Mouse (Mus musculus) inflammation-experienced regulatory T-cells, adult 6 months (primary cell): Measurements from ENCODE around the gene Kcna5. TPM values are rescaled to one million over a fixed set of nuclear protein-coding genes. Genes with fewer than 3 reads are reported as not detected.

Experiments
- ATAC-seq: one replicate; pipeline ENCODE4 v1.8.0; 2017
- polyA plus RNA-seq, 3 experiments: library from polyadenylated mRNA; unstranded; fragments of 100-300 nt; shearing (Covaris generic); gene quantifications; one replicate each; pipeline ENCODE4 v1.2.1; 2017

The Kcna5 gene
- polyA plus RNA-seq, 3 experiments from 2014 or later, result not detected

DNA sequence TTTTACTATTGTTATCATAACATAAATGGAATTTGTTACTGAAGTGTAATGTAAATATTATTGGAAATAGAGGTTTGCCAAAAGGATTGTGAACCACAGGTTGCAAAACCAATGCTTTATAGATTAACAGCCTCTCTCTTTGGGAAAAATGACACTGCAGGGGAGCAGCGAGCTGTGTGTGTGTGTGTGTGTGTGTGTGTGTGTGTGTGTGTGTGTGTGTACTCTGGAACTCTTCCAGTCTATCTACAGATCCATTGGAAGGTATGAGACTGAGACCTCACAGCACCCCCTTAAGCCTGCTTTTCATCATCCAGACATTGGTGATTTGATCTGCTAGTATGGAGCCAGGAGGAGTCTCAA, 679 bp upstream of the Kcna5 start:
- ATAC-seq, result no peak

- no peak for ATAC-seq
Measured at GRCm38 (mm10) chr6:126534531-126535207, 543 bp downstream of the Kcna5 start.

- ATAC-seq, result no peak
Measured at GRCm38 (mm10) chr6:126531306-126531705, 3.9 kb downstream of the Kcna5 start.

DNA sequence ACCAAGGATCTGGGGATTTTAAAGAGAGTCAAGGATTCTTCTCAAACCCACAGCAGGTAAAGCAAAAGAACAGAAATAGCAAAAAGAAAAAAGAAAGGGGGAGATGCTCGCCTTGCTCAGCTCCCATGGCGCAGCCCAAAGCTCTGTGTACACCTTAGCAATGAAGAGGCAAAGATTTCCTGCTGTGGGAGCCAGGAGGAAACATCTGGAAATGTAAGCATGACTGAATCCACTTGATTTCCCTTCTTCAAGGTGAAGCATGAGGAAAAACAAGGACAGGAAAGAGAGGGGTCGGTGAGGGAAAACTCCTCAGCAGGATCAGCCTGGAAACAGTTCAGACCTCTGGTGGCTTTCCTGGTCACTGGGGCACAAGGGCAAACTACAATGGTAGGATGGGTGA, 5.2 kb downstream of the Kcna5 start:
- ATAC-seq, result no peak

- ATAC-seq, result no peak
Measured at GRCm38 (mm10) chr6:126514720-126515119, 20.5 kb downstream of the Kcna5 start.

DNA sequence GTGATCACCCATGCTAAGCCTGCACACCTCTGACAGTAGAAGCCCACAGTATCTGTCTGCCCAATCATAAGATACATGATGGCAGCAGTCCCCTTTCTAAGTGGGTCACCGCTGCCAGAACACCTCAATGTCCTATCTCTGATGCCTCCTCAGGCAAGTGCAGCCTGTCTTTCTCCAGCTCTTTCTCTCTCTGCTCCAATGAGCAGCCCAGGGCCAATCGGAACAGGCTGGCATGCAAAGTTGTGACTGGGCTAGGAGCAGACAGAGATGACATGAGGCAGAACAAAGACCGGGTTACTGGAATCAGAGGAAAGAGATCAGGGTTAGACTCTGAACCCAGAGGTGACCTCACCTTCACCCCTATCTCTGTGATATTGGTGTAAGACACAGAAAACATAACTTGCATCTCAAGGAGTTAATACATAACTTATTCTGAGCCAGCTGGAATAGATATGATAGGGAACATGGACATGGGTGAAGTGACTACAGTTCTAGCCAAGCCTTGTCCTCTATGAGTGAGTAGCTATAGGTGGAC, 21.4 kb downstream of the Kcna5 start:
- ATAC-seq, result no peak

- ATAC-seq, result no peak
Measured at GRCm38 (mm10) chr6:126513154-126513553, 22.1 kb downstream of the Kcna5 start.

GRCm38 (mm10) chr6:126508671-126509070, 26.5 kb downstream of the Kcna5 start:
- no peak for ATAC-seq

DNA sequence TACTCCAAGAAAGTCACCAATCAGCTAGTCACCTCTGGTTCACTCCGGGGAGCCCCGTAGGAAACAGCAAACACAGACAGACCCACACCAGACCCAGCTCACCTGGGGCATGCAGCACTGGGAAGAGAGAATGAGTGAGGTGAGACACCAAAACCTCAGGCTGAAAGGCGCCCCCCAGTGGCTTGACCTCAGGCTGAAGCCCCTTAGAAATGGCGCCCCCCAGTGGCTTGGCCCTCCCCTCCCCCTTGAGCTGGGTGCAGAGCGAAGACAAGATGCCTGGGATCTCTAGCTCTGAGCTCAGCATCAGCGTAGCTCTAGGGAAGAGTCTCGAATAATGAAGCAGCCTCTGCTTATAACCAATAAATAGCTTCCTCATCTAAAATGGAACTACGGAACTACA, 31.3 kb downstream of the Kcna5 start:
- ATAC-seq, result no peak

- ATAC-seq, result no peak
Measured at GRCm38 (mm10) chr6:126502691-126503301, 32.4 kb downstream of the Kcna5 start.

DNA sequence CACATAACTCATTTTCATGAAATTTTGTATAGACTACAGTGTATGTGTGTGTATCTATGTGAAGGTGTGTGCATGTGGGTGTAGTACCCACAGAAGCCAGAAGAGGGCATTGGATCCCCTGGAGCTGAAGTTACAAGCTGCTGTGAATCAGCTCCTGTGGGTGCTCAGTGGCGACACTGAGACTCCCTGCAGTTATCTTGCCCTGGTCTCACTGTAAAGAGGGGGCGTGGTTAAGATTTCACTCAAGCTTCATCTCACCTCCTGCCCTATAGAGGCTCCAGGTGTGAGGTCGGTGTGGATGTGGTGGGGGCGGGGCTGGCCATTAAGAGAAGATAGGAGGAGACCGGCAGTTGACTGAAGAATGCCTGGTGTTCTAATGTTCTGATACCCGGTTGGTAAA, 34.2 kb downstream of the Kcna5 start:
- no peak for ATAC-seq

GRCm38 (mm10) chr6:126500088-126500487, 35.1 kb downstream of the Kcna5 start:
- no peak for ATAC-seq

DNA sequence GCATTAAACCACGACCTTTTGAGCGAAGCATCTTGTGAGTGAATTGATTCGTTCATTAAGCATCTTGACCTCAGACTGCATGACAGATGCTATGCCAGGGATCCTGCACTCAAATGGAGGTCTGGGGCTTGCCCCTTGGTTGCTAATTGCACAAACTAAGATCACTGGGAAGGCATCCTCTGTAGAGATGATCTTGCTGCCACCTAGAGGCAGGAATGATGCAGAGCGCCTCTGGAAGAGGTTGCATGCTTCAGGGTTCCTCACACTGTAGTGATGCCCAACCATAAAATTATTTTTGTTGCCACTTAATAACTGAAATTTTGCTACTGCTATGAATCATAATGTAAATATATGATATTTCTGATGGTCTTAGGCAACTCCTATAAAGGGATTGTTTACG, 37.3 kb downstream of the Kcna5 start:
- ATAC-seq, result no peak

GRCm38 (mm10) chr6:126497173-126497839, 37.9 kb downstream of the Kcna5 start:
- ATAC-seq, result no peak

DNA sequence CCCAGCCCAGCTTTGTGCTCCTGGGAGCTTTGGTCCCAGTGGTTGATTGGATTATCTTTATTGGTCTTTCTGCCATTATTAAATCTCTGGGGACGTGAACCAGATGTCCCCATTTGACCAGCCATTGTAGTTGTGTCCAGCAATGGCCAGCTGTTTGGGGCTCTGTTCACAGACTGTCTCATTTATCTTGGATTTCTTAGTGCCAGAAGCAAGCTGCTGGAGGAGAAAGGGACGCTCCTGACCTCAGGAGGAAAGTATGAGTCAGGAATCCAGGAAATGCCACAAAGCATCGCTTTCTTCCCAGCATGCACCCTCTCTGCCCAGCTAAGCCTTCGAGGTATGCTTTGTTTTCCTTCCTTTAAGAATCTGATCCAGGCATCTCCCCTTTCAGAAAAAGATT, 48.1 kb downstream of the Kcna5 start:
- ATAC-seq, result no peak

GRCm38 (mm10) chr6:126484887-126485286, 50.3 kb downstream of the Kcna5 start:
- ATAC-seq, result no peak

DNA sequence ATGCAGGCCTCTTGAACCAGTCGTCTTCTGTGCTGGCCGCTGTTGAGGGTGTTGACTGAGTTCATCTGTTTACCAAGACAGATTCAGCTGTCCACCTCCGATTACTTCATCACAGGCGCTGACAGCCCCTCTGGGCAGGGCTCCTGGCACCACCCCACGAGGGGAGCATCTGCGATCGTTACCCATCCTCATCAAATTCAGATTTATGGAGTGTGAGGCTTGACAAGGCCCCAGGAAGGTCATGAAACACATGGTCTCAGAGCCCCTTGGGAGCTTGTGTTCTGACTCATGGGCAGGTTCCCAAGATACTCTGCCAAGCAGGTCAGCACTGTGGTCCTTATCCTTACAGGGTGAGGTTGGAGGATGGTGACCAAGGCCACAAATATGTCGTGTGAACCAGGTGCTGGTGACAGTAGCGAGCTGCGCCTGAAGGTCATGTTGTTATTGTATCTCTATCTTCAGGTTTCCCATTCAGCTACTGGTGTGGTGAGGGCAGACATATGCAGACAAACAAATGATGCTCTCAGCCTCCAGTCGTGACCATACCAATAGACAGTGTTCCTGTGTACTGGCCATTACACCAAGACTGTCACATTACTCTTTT, 51.8 kb downstream of the Kcna5 start:
- ATAC-seq, result no peak

Other genes with a start within 250 kb of the Kcna5 start
- not detected for gene Kcna1, start 111.0 kb upstream of the Kcna5 start, polyA plus RNA-seq
- gene Kcna6, start 205.3 kb upstream of the Kcna5 start, polyA plus RNA-seq, result not detected